Mouse (Mus musculus) megakaryocyte, adult 5-6 weeks (primary cell): ENCODE measurements around the gene Dock9. TPM values are rescaled to one million over a fixed set of nuclear protein-coding genes. Genes with fewer than 3 reads are reported as not detected.
"Not testable (repeated sequence)": the region's sequence is repeated elsewhere in the genome, so short reads cannot be mapped to it uniquely, and the experiment has no call there.

Experiments
- ATAC-seq: 2 replicates; pipeline ENCODE4 v1.8.0; 2016; ENCODE audit warnings: mild to moderate bottlenecking, inconsistent platforms; ENCODE audit not compliant: poor library complexity, severe bottlenecking
- total RNA-seq, 2 experiments: library from RNA; stranded (forward) in 1 of 2; stranded (reverse) in 1 of 2; fragments of 153-499, 151-499 nt in 1 of 2; fragments of 221-1000, 200-1000 nt in 1 of 2; gene quantifications; 2 replicates each; pipeline versions ENCODE4 v1.2.3 to v1.2.4; 2015 to 2017

Gene Dock9
- total RNA-seq, 2 experiments from 2014 or later = 0.22 to 0.31 TPM

GRCm38 (mm10) chr14:121706482-121706901 lies 91.1 kb downstream of the Dock9 start:
- ATAC-seq = no peak

- ATAC-seq = no peak
Measured at GRCm38 (mm10) chr14:121705644-121706043, 92.0 kb downstream of the Dock9 start.

- no peak for ATAC-seq
Measured at GRCm38 (mm10) chr14:121702534-121702933, 95.1 kb downstream of the Dock9 start.

GRCm38 (mm10) chr14:121700013-121700412 lies 97.6 kb downstream of the Dock9 start:
- no peak for ATAC-seq

GRCm38 (mm10) chr14:121698620-121698950 lies 99.1 kb downstream of the Dock9 start:
- ATAC-seq = no peak

GRCm38 (mm10) chr14:121697709-121698619 lies 99.7 kb downstream of the Dock9 start:
- ATAC-seq = 0 out of 2 replicates have a peak, but pooled peaks have one; percentile 1

- peak; percentile 36; the same call in 1 of the 2 replicates for ATAC-seq
Measured at GRCm38 (mm10) chr14:121697143-121697680, 100.4 kb downstream of the Dock9 start.

- ATAC-seq = no peak
Measured at GRCm38 (mm10) chr14:121696429-121697118, 101.1 kb downstream of the Dock9 start.

GRCm38 (mm10) chr14:121694706-121695105 lies 102.9 kb downstream of the Dock9 start:
- ATAC-seq = no peak

- no peak for ATAC-seq
Measured at GRCm38 (mm10) chr14:121693991-121694594, 103.5 kb downstream of the Dock9 start.

- not testable (repeated sequence) for ATAC-seq
Measured at GRCm38 (mm10) chr14:121689649-121690048, 108.0 kb downstream of the Dock9 start.

- ATAC-seq = no peak
Measured at GRCm38 (mm10) chr14:121688175-121688574, 109.5 kb downstream of the Dock9 start.

- no peak for ATAC-seq
Measured at GRCm38 (mm10) chr14:121687274-121687673, 110.4 kb downstream of the Dock9 start.

GRCm38 (mm10) chr14:121678913-121679312 lies 118.7 kb downstream of the Dock9 start:
- no peak for ATAC-seq

- no peak for ATAC-seq
Measured at GRCm38 (mm10) chr14:121678445-121678844, 119.2 kb downstream of the Dock9 start.

- ATAC-seq = no peak
Measured at GRCm38 (mm10) chr14:121676596-121677330, 120.9 kb downstream of the Dock9 start.

- ATAC-seq = no peak
Measured at GRCm38 (mm10) chr14:121676121-121676591, 121.5 kb downstream of the Dock9 start.

GRCm38 (mm10) chr14:121675579-121675978 lies 122.1 kb downstream of the Dock9 start:
- no peak for ATAC-seq

GRCm38 (mm10) chr14:121675146-121675545 lies 122.5 kb downstream of the Dock9 start:
- no peak for ATAC-seq

- ATAC-seq = no peak
Measured at GRCm38 (mm10) chr14:121670016-121670415, 127.6 kb downstream of the Dock9 start.
